Mouse (Mus musculus): ENCODE data around the gene Sema5a.
"Not testable (repeated sequence)": the region's sequence is repeated elsewhere in the genome, so short reads cannot be mapped to it uniquely, and the experiment has no call there.

Gene Sema5a

DNA sequence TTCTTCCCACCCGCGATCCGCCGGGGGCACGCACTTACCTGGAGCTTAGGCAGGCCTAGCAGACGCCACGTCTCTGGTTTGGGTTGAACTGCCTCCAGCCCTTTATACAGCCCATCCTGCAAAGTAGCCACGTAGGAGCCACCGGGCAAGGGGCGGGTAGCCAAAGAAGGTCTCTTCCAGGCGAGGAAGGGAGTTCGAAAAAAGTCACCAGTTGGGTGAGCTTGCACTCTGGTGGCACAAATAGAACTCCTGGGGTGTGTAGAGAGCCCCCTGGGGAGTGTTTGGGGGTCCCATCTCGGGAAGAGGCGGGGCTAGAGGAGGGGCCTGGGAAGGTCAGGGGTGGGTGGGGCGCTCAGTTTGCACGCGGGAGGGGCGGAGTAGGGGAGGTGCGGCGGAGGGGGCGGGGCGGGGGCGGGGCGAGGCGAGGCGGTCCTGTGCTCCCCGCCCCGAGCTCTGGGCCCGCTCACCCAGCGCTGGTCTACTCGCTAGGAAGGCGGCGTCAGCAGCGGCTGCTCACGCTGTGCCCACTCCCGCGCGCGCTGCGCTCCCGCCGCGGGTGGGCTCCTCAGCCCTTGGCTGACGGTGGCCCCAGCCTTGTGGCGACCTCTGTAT, at the start of gene Sema5a:
Gene Sema5a, plus strand, starts transcription at position 467 of the 612 bp plus-strand sequence.
- DNase-seq (ENCODE audit: low spot score): peak; percentile 90

DNA sequence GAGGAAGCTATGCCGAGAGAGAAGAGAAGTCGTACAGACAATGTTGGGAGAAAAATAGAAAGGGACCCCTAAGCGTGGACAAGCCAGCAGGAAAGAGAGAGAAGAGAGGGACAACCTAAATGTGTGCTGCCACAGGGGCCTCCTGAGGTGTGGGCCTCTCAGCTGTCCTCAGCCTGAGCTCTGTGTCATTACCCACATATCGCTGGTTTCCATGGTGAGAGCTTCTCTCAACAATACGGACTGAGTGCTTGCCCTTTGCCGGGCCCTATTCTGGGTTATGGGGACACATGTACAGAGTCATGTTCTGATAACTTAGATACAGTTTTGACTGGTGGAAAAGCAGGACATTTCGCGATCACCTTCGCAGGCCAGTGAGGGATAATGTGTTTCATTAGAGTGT, 46.5 kb upstream of the Sema5a start:
- DNase-seq (ENCODE audit: low spot score): no peak

DNA sequence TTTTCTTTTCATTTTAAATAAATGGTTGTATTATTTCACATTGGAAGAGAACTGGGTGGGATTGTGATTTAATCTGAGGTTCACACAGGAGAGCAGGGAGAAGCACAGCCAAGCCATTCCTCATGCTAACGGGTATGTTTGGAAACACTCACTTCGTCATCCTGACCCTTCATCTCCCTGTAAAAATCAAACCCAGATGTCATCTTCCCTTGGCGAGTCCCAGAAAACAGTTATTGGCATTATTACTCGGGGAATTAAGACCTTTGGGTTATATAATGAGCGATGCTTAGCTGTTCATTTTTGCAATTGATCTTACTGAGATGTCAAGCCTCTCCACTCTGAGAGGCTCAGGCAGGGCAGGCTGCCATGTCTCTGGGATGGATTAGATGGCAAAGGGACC, 46.0 kb upstream of the Sema5a start:
- DNase-seq (ENCODE audit: low spot score): no peak

DNA sequence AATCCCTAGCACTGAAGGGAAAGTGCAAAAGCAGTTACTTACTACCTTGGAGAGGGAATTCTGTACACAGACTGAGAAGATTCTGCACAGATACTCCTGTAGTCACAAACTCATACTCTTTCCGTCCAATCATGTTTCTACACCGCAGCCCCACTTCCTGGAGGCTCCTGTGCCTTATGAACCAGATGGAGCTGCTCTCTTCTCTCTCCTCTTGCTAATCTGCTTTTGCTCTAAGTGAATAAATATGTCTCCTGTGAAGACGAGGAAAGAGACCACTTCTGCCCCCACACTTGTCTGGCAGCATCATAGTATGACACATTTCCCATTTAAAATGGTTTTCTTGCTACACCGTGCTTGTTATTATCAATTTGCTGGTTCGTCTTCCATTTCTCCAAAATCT, 41.4 kb upstream of the Sema5a start:
- no peak for DNase-seq (ENCODE audit: low spot score)

DNA sequence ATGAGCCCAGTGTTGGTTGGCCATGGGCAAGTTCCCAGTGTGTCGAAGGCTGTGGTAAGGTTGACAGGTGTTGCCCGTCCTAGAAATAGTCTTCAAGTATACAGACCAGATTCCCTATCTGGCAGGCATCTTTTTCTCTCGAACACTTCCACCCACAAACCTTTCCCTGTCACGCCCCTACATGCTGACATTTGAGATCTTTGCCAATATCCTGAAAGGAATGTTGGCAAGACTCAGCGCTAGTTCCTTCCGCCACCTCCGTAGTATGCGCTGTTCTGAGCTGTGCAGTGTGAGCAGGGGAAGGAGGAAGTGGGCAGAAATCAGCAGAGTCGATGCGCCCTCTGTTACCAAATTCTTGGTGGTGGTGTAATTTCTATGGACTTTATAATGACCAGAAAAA, 39.7 kb upstream of the Sema5a start:
- DNase-seq (ENCODE audit: low spot score): no peak

DNA sequence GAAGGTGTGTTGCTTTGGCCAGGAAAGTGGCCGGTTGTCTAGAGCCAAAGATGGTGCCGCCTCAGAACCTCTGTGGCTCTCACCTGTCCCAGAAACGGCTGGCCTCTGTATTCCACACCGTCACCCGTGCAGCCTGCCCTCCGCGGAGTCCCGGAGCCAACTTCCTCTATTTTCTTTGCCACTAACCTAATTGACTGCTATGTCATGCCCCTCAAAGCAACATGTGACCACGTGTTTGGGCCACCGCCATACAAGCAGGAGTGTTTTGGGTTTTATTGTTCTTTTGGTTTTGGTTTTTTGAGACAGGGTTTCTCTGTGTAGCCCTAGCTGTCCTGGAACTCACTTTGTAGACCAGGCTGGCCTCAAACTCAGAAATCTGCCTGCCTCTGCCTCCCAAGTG, 29.9 kb upstream of the Sema5a start:
- not testable (repeated sequence) for DNase-seq (ENCODE audit: low spot score)

DNA sequence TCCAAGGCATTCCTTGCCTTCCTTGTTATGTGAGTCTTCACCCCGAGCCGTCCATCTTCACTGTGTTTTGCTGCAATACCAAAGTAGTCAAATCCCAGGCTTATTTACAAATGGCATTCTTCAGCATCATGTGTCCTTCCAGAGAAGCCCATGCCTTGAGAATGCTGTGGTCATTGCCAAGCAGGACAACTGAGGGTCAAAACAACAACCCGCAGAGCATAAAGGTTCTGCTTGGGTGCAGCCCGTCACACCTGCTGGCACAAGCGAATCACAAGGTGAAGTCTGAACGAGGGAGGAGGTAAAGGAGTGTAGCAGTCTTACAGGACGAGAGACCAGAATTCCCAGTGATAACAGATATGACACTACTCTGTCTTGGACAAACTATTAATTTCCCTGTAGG, 21.6 kb upstream of the Sema5a start:
- no peak for DNase-seq (ENCODE audit: low spot score)

DNA sequence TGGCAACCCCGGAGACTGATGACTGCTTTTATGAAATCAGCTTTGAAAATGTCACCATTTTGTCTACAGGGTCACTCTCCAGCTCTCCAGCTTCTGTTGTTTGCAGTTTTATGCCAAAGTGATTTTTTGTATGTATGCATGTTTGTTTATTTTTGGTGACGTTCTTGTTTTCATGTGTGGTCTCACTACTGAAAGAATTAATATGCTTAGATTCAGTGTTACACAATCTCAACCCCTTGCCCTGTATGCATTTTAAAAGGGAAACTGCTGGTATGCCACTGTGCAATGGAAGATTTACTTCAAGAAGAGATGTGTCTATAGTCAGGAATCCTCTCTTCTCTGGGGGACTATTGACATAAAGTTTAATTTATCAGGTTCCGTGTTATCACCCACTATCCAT, 19.2 kb upstream of the Sema5a start:
- DNase-seq (ENCODE audit: low spot score): no peak

DNA sequence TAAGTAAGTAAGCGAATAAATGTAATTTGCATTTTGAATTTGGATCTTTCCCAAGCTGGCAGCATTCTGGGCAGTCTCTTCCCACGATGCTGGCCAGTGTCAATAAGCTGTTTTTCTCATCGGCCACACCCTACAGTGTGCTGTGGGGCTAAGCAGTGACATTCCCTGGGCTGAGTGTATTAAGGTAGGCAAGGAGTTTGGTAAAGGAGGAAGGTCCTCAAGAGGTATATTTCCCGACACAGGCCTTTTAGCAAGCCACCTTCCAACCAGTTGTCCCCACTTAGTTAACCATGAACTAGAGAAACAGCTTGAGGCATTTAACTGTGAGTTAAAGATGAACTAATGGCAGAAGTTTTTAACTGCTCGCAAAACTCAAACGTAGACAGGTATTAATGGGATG, 18.2 kb upstream of the Sema5a start:
- no peak for DNase-seq (ENCODE audit: low spot score)

DNA sequence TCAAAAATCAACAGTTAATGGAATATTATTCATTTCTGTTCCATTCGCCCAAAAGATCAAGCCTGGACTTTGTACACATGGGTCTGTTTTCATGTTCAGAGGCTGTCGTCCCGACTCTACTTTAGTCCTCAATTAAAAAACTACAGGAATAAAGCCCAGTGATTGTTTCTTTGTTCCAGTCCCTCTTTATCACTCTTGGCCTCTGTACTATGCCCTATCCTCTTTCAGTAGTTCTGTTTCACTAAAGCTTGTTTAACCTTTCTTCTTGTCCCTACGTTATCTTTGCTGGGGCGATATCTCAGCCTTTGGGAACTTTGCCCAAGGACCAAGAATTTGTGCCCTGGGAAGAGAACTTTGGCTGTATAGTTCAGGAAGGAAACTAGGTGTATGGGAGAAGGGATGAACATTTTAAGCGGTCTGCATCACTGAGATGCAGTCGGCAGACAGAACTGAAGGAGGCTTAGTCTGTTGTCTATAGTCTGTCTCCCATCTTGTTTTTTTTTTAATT, 17.7 kb upstream of the Sema5a start:
- no peak for DNase-seq (ENCODE audit: low spot score)

DNA sequence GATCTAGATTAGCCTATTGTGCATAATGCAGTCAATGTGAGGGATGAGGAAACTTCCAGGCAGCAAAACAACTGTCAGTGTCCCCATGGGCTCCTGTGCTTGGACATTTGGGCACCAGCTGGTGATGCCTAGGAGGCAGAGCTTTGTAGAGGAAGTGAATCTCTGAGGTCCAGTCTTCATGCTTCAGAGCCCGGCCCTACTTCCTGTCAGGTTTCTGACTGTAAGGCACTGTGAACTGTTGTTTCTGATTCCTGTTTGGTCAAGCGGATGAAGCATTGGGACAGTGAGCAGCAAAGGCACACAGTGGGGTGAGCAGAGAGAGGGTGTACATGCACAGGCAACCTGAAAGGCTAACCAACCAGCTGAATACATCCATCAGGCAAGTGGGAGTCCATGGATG, 14.5 kb upstream of the Sema5a start:
- no peak for DNase-seq (ENCODE audit: low spot score)

DNA sequence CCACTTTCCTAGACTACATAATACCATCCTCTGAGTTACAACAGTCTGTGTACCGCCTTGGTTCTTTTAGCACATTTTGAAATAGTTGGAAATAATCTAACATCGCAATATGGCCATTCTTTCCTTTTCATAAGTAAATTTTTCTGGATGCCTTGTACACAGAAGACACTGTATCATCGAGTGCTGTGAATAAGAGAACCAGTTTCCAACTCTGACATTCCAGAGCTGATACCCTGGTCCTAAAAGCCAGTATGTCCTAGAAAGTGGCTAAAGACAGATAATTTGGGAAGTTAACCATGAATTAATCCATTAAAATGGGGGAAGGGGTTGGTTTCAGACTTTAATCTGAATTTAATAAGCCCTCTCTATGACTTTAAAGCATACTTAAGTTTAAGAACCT, 12.4 kb upstream of the Sema5a start:
- no peak for DNase-seq (ENCODE audit: low spot score)

DNA sequence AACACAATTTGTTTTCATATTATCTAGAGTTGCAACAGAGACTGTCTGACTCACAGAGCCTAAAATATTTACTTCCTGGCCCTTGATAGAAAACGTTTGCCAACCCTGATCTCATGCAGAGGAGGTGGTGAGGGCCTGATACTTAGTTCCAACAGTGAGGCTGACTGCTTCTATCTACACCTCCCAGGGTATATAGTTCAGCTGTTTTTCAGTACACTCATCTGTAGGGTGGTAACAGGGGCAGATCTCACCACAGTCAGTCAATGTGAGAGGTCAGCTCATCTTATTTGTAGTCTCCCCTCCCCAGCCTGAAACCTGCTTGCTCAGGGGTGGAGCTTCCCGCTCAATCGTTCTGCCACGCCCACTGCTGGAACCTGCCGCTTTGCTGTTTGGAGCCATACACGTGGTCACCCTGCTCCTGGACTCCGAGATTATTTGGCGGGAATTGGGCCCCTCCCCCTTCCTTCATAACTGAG, 11.9 kb upstream of the Sema5a start:
- not testable (repeated sequence) for DNase-seq (ENCODE audit: low spot score)

DNA sequence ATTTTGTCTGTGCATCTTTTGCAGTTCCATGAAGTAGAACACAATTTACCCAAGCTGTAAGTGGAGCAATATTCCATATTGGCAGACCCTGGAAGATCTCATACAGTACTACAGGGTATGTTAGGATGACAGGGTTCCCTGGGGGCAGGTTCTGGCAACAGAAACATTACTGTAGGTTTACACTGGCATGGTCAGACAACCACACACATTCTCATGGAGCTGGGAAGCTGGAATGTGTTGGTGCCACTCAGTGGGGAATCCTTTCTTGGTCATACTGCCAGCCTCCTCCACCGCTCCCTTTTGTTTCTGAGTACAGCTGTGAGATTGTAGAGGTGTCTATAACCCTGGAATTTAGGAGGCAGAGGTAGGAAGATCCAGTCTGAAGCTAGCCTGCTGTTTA, 11.2 kb upstream of the Sema5a start:
- no peak for DNase-seq (ENCODE audit: low spot score)

DNA sequence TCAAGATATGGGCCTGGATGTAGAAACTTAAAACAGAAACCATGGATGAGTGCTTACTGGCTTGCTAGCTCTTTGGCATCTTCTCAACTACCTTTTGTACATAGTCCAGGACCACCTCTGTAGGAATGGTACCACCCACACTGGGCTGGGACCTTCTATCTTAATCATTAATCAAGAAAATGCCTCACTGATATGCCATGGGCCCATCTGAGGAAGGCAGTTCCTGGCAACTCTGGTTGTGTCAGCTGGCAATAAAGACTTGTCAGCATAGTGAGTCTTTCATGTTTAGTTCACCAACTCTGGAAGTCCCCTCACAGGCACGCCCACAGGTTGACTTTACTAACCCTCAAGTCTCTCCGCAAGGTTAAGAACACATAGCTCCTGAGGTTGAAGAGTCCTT, 5.5 kb upstream of the Sema5a start:
- DNase-seq (ENCODE audit: low spot score): no peak

DNA sequence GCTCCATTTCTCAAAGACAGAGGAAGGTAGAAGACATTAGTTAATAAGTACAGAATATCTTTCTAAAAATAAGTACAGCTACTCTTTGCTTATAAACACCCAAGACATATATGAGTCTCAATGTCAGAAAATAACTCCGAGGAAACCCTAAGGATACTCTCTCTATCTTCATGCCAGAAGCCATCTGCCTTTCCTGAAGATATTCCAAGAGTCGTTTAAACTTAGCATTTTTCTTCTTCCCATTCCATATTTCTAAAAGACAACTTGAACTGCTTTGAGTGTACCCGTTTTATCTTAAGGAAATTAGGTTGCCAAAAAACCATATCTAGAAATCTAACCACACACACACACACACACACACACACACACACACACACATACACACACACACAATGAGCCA, 4.5 kb upstream of the Sema5a start:
- no peak for DNase-seq (ENCODE audit: low spot score)

DNA sequence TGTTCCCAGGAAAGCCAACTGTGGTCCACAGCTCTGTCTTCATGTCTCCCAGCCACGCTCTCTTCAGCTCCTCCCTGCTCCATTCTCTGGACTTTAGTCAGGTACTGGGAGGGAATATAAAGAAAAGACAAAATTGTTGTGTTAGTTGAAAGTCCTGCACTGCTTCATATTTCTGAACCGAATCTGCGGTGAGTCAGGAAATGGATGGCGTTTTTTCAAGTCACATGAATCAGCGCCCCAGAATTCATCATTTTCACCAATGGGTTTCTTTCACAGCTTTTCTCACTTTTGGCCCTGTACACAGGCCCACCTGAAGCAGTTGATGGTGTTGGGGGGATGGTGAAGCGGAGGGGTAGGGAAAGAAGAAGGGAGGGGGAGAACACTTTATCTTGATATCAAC, 2.9 kb upstream of the Sema5a start:
- DNase-seq (ENCODE audit: low spot score): no peak

DNA sequence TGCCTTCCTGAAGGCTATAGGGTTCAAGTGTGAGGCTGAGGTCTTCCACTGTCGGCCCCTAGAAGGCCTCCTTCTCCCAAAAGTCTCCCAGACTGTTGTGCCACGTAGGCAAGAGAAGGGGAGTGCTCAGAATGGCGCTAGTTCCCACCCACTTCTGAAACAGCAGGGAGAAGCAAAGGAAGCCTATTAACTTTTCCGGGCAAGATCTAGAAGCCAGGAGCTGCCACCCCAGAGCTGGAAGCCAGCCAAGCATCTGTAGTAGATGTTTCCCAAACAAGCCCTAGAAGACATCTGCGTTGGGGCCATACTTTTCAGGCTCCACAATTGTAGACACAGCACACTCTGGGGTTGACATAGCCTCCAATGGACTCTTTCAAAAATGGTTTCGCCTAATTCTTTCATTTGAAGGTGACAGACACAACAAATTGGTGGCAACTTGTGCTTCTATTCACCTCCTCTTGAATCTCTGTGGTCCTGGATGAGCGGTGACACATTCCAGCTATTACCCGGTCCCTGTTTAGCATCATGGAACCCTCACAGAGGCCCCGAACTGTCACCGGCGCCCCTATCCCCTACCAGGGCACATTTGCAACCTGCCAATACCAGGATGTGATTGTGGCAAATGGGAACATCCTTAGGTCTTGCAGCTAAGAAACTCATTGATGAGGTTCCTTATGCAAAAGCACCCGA, 1.4 kb upstream of the Sema5a start:
- DNase-seq (ENCODE audit: low spot score): peak; percentile 73

DNA sequence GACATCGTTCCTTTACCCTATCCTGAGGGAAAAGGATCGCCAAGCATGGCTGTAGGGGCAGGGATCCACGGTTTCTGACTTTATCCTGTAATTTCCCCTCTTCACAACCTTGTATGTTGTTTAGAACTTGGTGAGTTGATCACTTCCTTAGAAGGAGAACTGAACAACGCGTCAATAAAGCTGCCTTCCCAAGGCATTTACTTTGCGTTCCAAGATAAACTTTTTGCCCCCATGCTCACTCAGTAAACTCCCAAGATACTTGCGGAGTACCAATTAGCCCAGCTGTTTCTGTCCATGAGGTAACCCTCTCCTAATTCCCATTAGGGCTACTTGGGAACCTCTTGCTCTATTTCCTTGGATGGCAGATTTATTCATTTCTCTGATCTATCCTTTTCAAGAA, 786 bp upstream of the Sema5a start:
- DNase-seq (ENCODE audit: low spot score): no peak

DNA sequence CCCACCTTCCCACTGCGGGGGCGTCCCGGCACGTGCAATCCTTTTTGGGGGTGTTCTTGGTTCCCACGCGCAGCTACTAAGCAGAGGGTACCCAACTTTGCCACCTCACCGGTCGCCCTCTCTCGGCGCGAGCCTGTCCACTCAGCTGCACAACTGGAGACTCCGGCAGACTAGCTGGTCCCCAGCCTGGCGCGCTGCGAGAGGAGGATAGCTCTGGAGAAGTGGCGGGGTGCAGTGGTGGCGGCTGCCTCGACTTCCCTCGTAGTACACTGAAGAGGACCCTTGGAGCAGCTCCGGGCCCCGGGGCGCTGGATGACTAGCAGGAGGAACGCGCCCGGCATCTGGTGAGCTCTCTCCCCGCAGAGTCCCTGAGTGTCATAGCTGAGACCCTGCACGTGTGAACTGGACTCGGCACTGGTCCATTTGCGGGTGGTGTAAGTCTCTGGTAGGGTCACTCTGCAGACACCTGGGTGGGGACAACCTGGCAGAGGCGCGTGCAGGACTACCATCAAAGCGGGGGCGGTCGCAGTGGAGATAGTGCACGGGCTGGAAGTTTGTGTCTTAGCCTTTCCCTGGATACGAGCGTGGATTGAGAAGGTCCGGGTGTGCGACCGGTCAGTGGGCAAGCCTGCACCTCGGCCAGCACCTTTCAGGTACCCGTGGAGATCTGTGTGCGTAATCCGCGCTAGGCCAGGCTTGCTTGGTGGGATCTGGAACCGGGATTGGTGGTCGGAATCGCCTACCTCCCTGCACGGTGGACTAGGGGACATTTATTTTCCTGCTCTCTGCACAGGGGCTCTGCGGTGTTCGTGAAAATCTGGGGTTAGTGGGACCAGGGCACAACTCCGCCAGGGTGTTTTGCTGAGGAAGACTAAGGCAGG, 586 bp downstream of the Sema5a start:
- peak; percentile 72 for DNase-seq (ENCODE audit: low spot score)

DNA sequence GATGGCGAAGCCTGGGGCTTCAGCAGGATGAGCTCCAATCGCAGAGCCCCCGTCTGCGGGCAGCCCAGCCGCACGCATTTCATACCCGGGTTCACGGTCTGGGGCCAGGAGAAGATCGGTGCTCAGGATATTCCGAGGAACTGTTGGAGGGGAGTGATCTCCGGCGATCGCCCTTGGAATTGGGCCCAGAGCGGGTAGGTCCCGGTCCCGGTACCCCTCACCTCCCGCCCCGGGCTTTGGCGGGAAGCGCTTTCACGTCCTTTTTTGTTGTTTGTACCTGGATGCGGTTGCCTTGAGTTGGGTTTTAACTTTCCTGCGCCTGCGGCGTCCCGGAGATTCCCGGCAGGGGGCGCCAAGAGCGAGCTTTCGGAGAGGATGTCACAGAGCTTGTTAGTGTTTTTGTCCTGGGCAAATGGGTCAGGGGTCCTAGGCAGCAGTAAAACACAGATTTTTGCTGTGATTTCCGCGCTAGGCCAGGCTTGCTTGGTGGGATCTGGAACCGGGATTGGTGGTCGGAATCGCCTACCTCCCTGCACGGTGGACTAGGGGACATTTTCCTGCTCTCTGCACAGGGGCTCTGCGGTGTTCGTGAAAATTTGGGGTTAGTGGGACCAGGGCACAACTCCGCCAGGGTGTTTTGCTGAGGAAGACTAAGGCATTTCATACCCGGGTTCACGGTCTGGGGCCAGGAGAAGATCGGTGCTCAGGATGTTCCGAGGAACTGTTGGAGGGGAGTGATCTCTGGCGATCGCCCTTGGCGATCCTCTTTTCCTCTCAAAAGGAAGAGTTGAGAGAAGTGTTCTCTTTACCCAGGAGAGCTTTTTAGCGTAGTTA, 1.4 kb downstream of the Sema5a start:
- peak; percentile 96 for DNase-seq (ENCODE audit: low spot score)

DNA sequence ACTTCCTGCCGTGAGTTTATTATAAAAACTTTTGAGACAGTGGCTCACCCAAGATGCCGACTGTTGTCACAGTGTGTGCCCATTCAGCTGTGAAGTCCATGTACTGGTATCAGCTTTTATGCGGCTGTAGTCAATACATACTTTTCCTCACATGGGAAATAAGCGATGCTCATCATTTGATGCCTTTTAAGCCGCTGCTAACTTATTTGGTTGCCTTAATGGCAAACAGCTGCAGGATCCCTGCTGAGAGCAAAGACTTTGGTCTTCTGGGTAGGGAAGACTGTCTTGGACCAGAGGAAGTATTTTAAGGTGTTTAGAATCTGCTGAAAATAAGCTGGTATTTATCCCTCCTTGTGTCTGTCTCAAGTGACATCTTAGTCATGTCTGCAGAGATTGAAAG, 2.7 kb downstream of the Sema5a start:
- no peak for DNase-seq (ENCODE audit: low spot score)

All from testis, postnatal 10 days (tissue).